9 mouse cellular contexts compared by ENCODE assay signal in the genomic region with DNA sequence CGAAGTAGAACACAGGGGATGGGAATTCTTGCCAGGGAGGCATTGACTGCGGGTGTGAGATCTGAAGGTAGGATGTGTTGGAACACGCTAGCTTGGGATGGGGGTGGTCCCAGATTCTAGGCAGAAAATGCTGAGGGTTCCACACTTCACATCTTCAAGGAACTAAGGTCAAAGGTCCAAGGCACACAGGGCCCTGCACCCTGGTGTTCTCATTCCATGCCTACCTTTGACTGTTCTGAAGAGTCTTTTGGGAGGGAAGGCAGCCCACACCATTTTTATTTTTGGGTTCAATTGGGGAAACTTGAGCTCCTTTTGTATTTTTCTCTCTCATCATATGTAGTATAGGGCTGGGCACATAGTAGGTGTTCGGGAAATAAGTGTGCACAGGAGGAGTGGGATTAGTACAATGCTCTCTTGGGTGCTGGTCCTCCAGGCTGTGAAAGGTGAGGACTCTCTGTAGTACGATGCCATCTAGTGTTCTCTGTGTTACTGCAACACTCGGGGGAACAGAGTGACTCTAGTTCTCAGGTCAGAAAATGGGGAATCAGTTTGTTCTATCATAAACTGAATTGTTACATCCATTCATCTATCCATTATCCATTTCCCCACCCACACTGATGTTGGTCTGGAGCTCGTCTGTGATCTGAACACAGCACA. TPM values are rescaled to one million over a fixed set of nuclear protein-coding genes. Genes with fewer than 3 reads are reported as not detected.
DNase-seq lines count a peak whose midpoint lies in the region; ATAC-seq and TF ChIP-seq lines count a peak whose summit lies in the region.
"Had no signal": no experiment of that assay in that cellular context is flagged by ENCODE, and none has a peak within 500 bp of the region (broad histone marks: within the 10 kb centered on the region; RNA-seq: fewer than 3 reads in every experiment).

No protein-coding gene starts in this region.

- H3K4me1 ChIP-seq in heart, embryonic 12.5 days (replicated peaks), result no peaks in the 10 kb centered on the region
- H3K4me1 ChIP-seq in CH12.LX (ENCODE audit: control insufficient read depth in 1 of 2, insufficient read depth in 2 of 2), result peaks cover 4 to 18% of the 10 kb centered on the region in 2 experiments; a peak in 2 of 4 replicates
- H3K4me1 ChIP-seq in hindbrain, embryonic 15.5 days (replicated peaks), result no peaks in the 10 kb centered on the region; the same call in 1 of the 2 replicates
- H3K4me1 ChIP-seq in lung, embryonic 14.5 days (ENCODE audit: insufficient read depth), result peaks cover 6% of the 10 kb centered on the region; the same call in 1 of the 2 replicates
- H3K4me1 ChIP-seq in stomach, embryonic 14.5 days (ENCODE audit: control insufficient read depth, insufficient read depth, low read length), result peaks cover 6% of the 10 kb centered on the region; the same call in 1 of the 2 replicates
- H3K4me1 ChIP-seq: liver, embryonic 15.5 days had no signal

- TF ChIP-seq POLR2A in CH12.LX (IDR thresholded peaks at IDR 0.05; ENCODE audit: low read depth, low read length), result no peak

- no peaks in the 10 kb centered on the region for H3K36me3 ChIP-seq in heart, embryonic 12.5 days
- no peaks in the 10 kb centered on the region for H3K36me3 ChIP-seq in CH12.LX (replicated peaks in 1 of 2; ENCODE audit: control insufficient read depth in 1 of 2, insufficient read depth in 1 of 2, low read length in 1 of 2)
- no peaks in the 10 kb centered on the region for H3K36me3 ChIP-seq in hindbrain, embryonic 15.5 days
- H3K36me3 ChIP-seq in lung, embryonic 14.5 days (ENCODE audit: insufficient read depth), result no peaks in the 10 kb centered on the region
- no peaks in the 10 kb centered on the region for H3K36me3 ChIP-seq in stomach, embryonic 14.5 days (ENCODE audit: control insufficient read depth, insufficient read depth, low read length)
- H3K36me3 ChIP-seq: liver, embryonic 15.5 days had no signal

- no peaks in the 10 kb centered on the region for H3K79me2 ChIP-seq in CH12.LX (replicated peaks; ENCODE audit: control insufficient read depth, extremely low read depth, insufficient read depth, poor library complexity, severe bottlenecking)

- no peak for ATAC-seq in heart, embryonic 12.5 days (ENCODE audit: insufficient number of reproducible peaks, low FRiP score)
- peak; percentile 72 for ATAC-seq in hindbrain, embryonic 15.5 days (ENCODE audit: low FRiP score, low read depth)
- ATAC-seq in lung, embryonic 14.5 days (ENCODE audit: insufficient read depth), result peak; percentile 30; the same call in 1 of the 2 replicates
- ATAC-seq in stomach, embryonic 14.5 days (ENCODE audit: insufficient number of reproducible peaks, insufficient read depth, low FRiP score, low read depth), result 0 out of 2 replicates have a peak, but pooled peaks have one; percentile 21

- peak; percentile 96 for TF ChIP-seq RAD21 in CH12.LX (IDR thresholded peaks at IDR 0.05; ENCODE audit: low read depth, low read length)

- dilution Hi-C loops in CH12.LX (cut with MboI; ENCODE audit: extremely low pct_ligation_motif_present, extremely low pct_unique_long_range_greater_than_20kb, low sequenced_read_pairs), result no loop called here

- in situ Hi-C loops in CH12.LX (cut with MboI; ENCODE audit: low pct_ligation_motif_present, low pct_unique_long_range_greater_than_20kb, low sequenced_read_pairs), result loop anchor here (5.0 to 25.0 kb wide), 2 partner anchors 50 to 270 kb away; no protein-coding TSS in a partner anchor

- no peak overlapping the region for H3K27ac ChIP-seq in heart, embryonic 12.5 days (ENCODE audit: poor library complexity, severe bottlenecking)
- H3K27ac ChIP-seq in CH12.LX (ENCODE audit: insufficient read depth, low read depth), result no peak overlapping the region
- H3K27ac ChIP-seq in hindbrain, embryonic 15.5 days (replicated peaks), result no peak overlapping the region
- H3K27ac ChIP-seq in lung, embryonic 14.5 days (ENCODE audit: low read depth), result no peak overlapping the region
- no peak overlapping the region for H3K27ac ChIP-seq in stomach, embryonic 14.5 days (ENCODE audit: low read length)
- H3K27ac ChIP-seq: liver, embryonic 15.5 days had no signal

- H3K9me3 ChIP-seq in heart, embryonic 12.5 days (replicated peaks), result no peaks in the 10 kb centered on the region; the same call in 1 of the 2 replicates
- no peaks in the 10 kb centered on the region for H3K9me3 ChIP-seq in CH12.LX (replicated peaks; ENCODE audit: low read length)
- no peaks in the 10 kb centered on the region for H3K9me3 ChIP-seq in hindbrain, embryonic 15.5 days
- no peaks in the 10 kb centered on the region for H3K9me3 ChIP-seq in lung, embryonic 14.5 days (ENCODE audit: low read depth, low read length)
- H3K9me3 ChIP-seq in stomach, embryonic 14.5 days (ENCODE audit: control insufficient read depth, low read depth, low read length), result no peaks in the 10 kb centered on the region
- H3K9me3 ChIP-seq: liver, embryonic 15.5 days had no signal

- no peak overlapping the region for H3K9ac ChIP-seq in heart, embryonic 12.5 days
- no peak overlapping the region for H3K9ac ChIP-seq in CH12.LX (ENCODE audit: insufficient read depth, low read depth)
- no peak overlapping the region for H3K9ac ChIP-seq in hindbrain, embryonic 15.5 days
- H3K9ac ChIP-seq in lung, embryonic 14.5 days, result no peak overlapping the region
- no peak overlapping the region for H3K9ac ChIP-seq in stomach, embryonic 14.5 days (replicated peaks; ENCODE audit: low read depth, low read length)
- H3K9ac ChIP-seq: liver, embryonic 15.5 days had no signal

- no peak overlapping the region for H3K4me2 ChIP-seq in heart, embryonic 12.5 days
- no peak overlapping the region for H3K4me2 ChIP-seq in CH12.LX (ENCODE audit: insufficient read depth, low read depth, poor library complexity, severe bottlenecking)
- no peak overlapping the region for H3K4me2 ChIP-seq in hindbrain, embryonic 15.5 days
- no peak overlapping the region for H3K4me2 ChIP-seq in lung, embryonic 14.5 days
- no peak overlapping the region for H3K4me2 ChIP-seq in stomach, embryonic 14.5 days (replicated peaks; ENCODE audit: low read depth, low read length)
- H3K4me2 ChIP-seq: liver, embryonic 15.5 days had no signal

- TF ChIP-seq CTCF in CH12.LX (conservative IDR thresholded peaks at IDR 0.05 in 1 of 2, IDR thresholded peaks at IDR 0.05 in 1 of 2; ENCODE audit: low read depth in 2 of 2, low read length in 2 of 2), result peak; percentile 70 to 98
- TF ChIP-seq CTCF in lung, embryonic 14.5 days (IDR thresholded peaks at IDR 0.05; ENCODE audit: low read depth), result peak; percentile 86

- no peak overlapping the region for H3K4me3 ChIP-seq in heart, embryonic 12.5 days
- no peak overlapping the region for H3K4me3 ChIP-seq in CH12.LX (replicated peaks in 1 of 3; ENCODE audit: low read depth in 2 of 3, low read length in 2 of 3, poor library complexity in 1 of 3)
- H3K4me3 ChIP-seq in hindbrain, embryonic 15.5 days, result no peak overlapping the region
- H3K4me3 ChIP-seq in lung, embryonic 14.5 days (ENCODE audit: low read depth, low read length), result no peak overlapping the region
- no peak overlapping the region for H3K4me3 ChIP-seq in stomach, embryonic 14.5 days (ENCODE audit: low read depth, low read length)
- H3K4me3 ChIP-seq: liver, embryonic 15.5 days had no signal

- H3K27me3 ChIP-seq in heart, embryonic 12.5 days (replicated peaks), result no peaks in the 10 kb centered on the region
- H3K27me3 ChIP-seq in CH12.LX (replicated peaks), result no peaks in the 10 kb centered on the region
- H3K27me3 ChIP-seq in hindbrain, embryonic 15.5 days, result no peaks in the 10 kb centered on the region
- H3K27me3 ChIP-seq in lung, embryonic 14.5 days (ENCODE audit: insufficient read depth, low read length), result no peaks in the 10 kb centered on the region
- no peaks in the 10 kb centered on the region for H3K27me3 ChIP-seq in stomach, embryonic 14.5 days (ENCODE audit: control insufficient read depth, insufficient read depth, low read length)

- DNase-seq in heart, adult 11 months, result peak; percentile 90
- DNase-seq in CH12.LX (ENCODE audit: extremely low read depth), result peak; percentile 68
- peak; percentile 38 for DNase-seq in embryo, embryonic 9.5 days (ENCODE audit: extremely low spot score)
- DNase-seq in lung, embryonic 14.5 days, result peak; percentile 85
- no peak for DNase-seq in spleen, postnatal 14 days (ENCODE audit: low spot score in 2 of 2)

- TF ChIP-seq EP300 in CH12.LX (IDR thresholded peaks at IDR 0.05; ENCODE audit: low read length), result no peak

- 44% methylated on average over 7 of the region's 7 CpGs for WGBS in heart, embryonic 12.5 days
- 43% methylated on average over 7 of the region's 7 CpGs for WGBS in hindbrain, embryonic 15.5 days
- WGBS in lung, embryonic 14.5 days, result 39% methylated on average over 7 of the region's 7 CpGs
- 37% methylated on average over 7 of the region's 7 CpGs for WGBS in stomach, embryonic 14.5 days

TF ChIP-seq in CH12.LX, 34 proteins besides CTCF, POLR2A, EP300 and RAD21 (continues in another document):
- TF ChIP-seq USF2 (conservative IDR thresholded peaks at IDR 0.05; ENCODE audit: low read depth, low read length), result no peak

RNA-seq across cellular contexts. Expression of a gene that starts 5.4 kb away (rescaled TPM):
- not detected in 2 replicates for polyA plus RNA-seq in heart, embryonic 12.5 days (2016; fragmentation: Nextera tagmentation; extraction: Ambion mirVana)
- 0.17 TPM in 1 of 2 replicates, not detected in the other for total RNA-seq in CH12.LX (2012; rRNA removed)
- 0.13 and 0.15 TPM in 2 replicates for total RNA-seq in CH12.LX (2014; rRNA removed)
- 0.27 and 0.33 TPM in 2 replicates for polyA plus RNA-seq in CH12.LX (2012; ENCODE audit: insufficient read length, low read depth)
- polyA plus RNA-seq in hindbrain, embryonic 15.5 days (2015; fragmentation: Nextera tagmentation; extraction: Ambion mirVana), result 0.63 and 0.95 TPM in 2 replicates
- 0.14 TPM in 1 of 2 replicates, not detected in the other for polyA plus RNA-seq in lung, embryonic 14.5 days (2014; fragmentation: Nextera tagmentation; extraction: Ambion mirVana)
- polyA plus RNA-seq in stomach, embryonic 14.5 days (2014; fragmentation: Nextera tagmentation; extraction: Ambion mirVana), result not detected in 2 replicates
- polyA plus RNA-seq: liver, embryonic 15.5 days had no signal

RNA-seq across cellular contexts. Expression of a gene that starts 13.0 kb away (rescaled TPM):
- 24.4 and 25.5 TPM in 2 replicates for polyA plus RNA-seq in heart, embryonic 12.5 days (2016; fragmentation: Nextera tagmentation; extraction: Ambion mirVana)
- total RNA-seq in CH12.LX (2012; rRNA removed), result 9.5 and 9.6 TPM in 2 replicates
- 10.9 and 11.8 TPM in 2 replicates for total RNA-seq in CH12.LX (2014; rRNA removed)
- polyA plus RNA-seq in CH12.LX (2012; ENCODE audit: insufficient read length, low read depth), result 8.7 and 9.9 TPM in 2 replicates
- 5.9 and 6.3 TPM in 2 replicates for polyA plus RNA-seq in hindbrain, embryonic 15.5 days (2015; fragmentation: Nextera tagmentation; extraction: Ambion mirVana)
- polyA plus RNA-seq in lung, embryonic 14.5 days (2014; fragmentation: Nextera tagmentation; extraction: Ambion mirVana), result 14.7 and 15.2 TPM in 2 replicates
- 9.3 and 11.0 TPM in 2 replicates for polyA plus RNA-seq in stomach, embryonic 14.5 days (2014; fragmentation: Nextera tagmentation; extraction: Ambion mirVana)

RNA-seq across cellular contexts. Expression of a gene that starts 13.0 kb away (rescaled TPM):
- 0.10 and 0.19 TPM in 2 replicates for polyA plus RNA-seq in heart, embryonic 12.5 days (2016; fragmentation: Nextera tagmentation; extraction: Ambion mirVana)
- total RNA-seq in CH12.LX (2012; rRNA removed) (2.9 and 3.2 TPM in 2 replicates), CH12.LX (2014; rRNA removed) (11.7 and 15.2 TPM in 2 replicates)
- 12.7 and 15.5 TPM in 2 replicates for polyA plus RNA-seq in CH12.LX (2012; ENCODE audit: insufficient read length, low read depth)
- 1.5 and 2.3 TPM in 2 replicates for polyA plus RNA-seq in hindbrain, embryonic 15.5 days (2015; fragmentation: Nextera tagmentation; extraction: Ambion mirVana)
- 0.14 and 0.15 TPM in 2 replicates for polyA plus RNA-seq in lung, embryonic 14.5 days (2014; fragmentation: Nextera tagmentation; extraction: Ambion mirVana)
- 0.21 and 0.97 TPM in 2 replicates for polyA plus RNA-seq in stomach, embryonic 14.5 days (2014; fragmentation: Nextera tagmentation; extraction: Ambion mirVana)

Comparison
In these comparisons a context has a peak if more than half of its experiments do, and no peak if none do; other contexts are left out.
1. DNase-seq: peak in heart, adult 11 months (single experiment), CH12.LX (single experiment), embryo, embryonic 9.5 days (single experiment) and lung, embryonic 14.5 days (single experiment); none in spleen, postnatal 14 days (0 of 2).